Comparison of ENCODE assay signal across 13 mouse cellular contexts in genomic region chr2:72627915-72628314, GRCm38 (mm10).
DNase-seq lines count a peak whose midpoint lies in the region; ATAC-seq and TF ChIP-seq lines count a peak whose summit lies in the region.
"Had no signal": no experiment of that assay in that cellular context is flagged by ENCODE, and none has a peak within 500 bp of the region (broad histone marks: within the 10 kb centered on the region; RNA-seq: fewer than 3 reads in every experiment).

No protein-coding gene starts in this region.

- peak; percentile 36 to 67 for DNase-seq in cerebellum, postnatal 25 days
- no peak for DNase-seq in cerebellum, adult 11-12 months
- peak; percentile 37 for DNase-seq in limb, embryonic 14.5 days (ENCODE audit: low spot score)
- no peak for DNase-seq in limb, embryonic 10.5 days (ENCODE audit: low spot score)
- peak; percentile 49 for DNase-seq in 3T3-L1 (ENCODE audit: low read depth, low spot score)
- DNase-seq in adrenal gland, postnatal 14 days: peak; percentile 30
- DNase-seq in frontal cortex, postnatal 25 days (ENCODE audit: low spot score in 2 of 2): no peak
- no peak for DNase-seq in heart, adult 2 months
- DNase-seq: kidney, adult 11 months; layer of hippocampus, adult 9-11 months; liver, embryonic 13.5 days; thymus, adult 2 months had no signal

- TF ChIP-seq EP300 in heart, adult 2 months (IDR thresholded peaks at IDR 0.05; ENCODE audit: insufficient read depth, low read depth, low read length): no peak

- peaks cover 11% of the 10 kb centered on the region; the same call in 1 of the 2 replicates for H3K4me1 ChIP-seq in limb, embryonic 14.5 days (ENCODE audit: control insufficient read depth, insufficient read depth, low read length)
- H3K4me1 ChIP-seq in limb, embryonic 10.5 days: no peaks in the 10 kb centered on the region
- H3K4me1 ChIP-seq in heart, adult 2 months (ENCODE audit: control insufficient read depth, insufficient read depth, low read length): no peaks in the 10 kb centered on the region
- H3K4me1 ChIP-seq: liver, embryonic 13.5 days had no signal

- no peak overlapping the region for H3K27ac ChIP-seq in limb, embryonic 14.5 days (replicated peaks; ENCODE audit: low read depth, low read length)
- no peak overlapping the region for H3K27ac ChIP-seq in limb, embryonic 10.5 days
- no peak overlapping the region for H3K27ac ChIP-seq in heart, adult 2 months
- H3K27ac ChIP-seq: hindbrain, embryonic 15.5 days; liver, embryonic 13.5 days had no signal

- H3K79me2 ChIP-seq in heart, adult 2 months (replicated peaks; ENCODE audit: control insufficient read depth, insufficient read depth, low read length): no peaks in the 10 kb centered on the region

- TF ChIP-seq POLR2A in limb, embryonic 14.5 days (IDR thresholded peaks at IDR 0.05; ENCODE audit: borderline replicate concordance, extremely low read depth, insufficient read depth, insufficient read length): no peak
- no peak for TF ChIP-seq POLR2A in heart, adult 2 months (IDR thresholded peaks at IDR 0.05; ENCODE audit: insufficient read depth, low read depth, low read length)

- no peaks in the 10 kb centered on the region for H3K36me3 ChIP-seq in limb, embryonic 14.5 days (ENCODE audit: control insufficient read depth, insufficient read depth, low read length)
- no peaks in the 10 kb centered on the region for H3K36me3 ChIP-seq in limb, embryonic 10.5 days
- no peaks in the 10 kb centered on the region for H3K36me3 ChIP-seq in heart, adult 2 months (ENCODE audit: control insufficient read depth, insufficient read depth, low read length)
- H3K36me3 ChIP-seq: hindbrain, embryonic 15.5 days; liver, embryonic 13.5 days had no signal

- no peaks in the 10 kb centered on the region for H3K27me3 ChIP-seq in limb, embryonic 14.5 days (ENCODE audit: control insufficient read depth, insufficient read depth, low read length)
- no peaks in the 10 kb centered on the region for H3K27me3 ChIP-seq in limb, embryonic 10.5 days (ENCODE audit: low read depth, poor library complexity, severe bottlenecking)
- no peaks in the 10 kb centered on the region for H3K27me3 ChIP-seq in heart, adult 2 months (ENCODE audit: control insufficient read depth, insufficient read depth, low read length)
- H3K27me3 ChIP-seq: hindbrain, embryonic 15.5 days; liver, embryonic 13.5 days had no signal

- intact Hi-C loops in heart, adult 2 months (cut with DNase I): no loop called here

- H3K4me2 ChIP-seq in limb, embryonic 14.5 days (replicated peaks; ENCODE audit: low read depth, low read length, severe bottlenecking): no peak overlapping the region
- H3K4me2 ChIP-seq: liver, embryonic 13.5 days had no signal

- H3K9ac ChIP-seq in limb, embryonic 14.5 days (ENCODE audit: low read depth, low read length, severe bottlenecking): no peak overlapping the region
- no peak overlapping the region for H3K9ac ChIP-seq in heart, adult 2 months (ENCODE audit: low read depth, low read length)
- H3K9ac ChIP-seq: hindbrain, embryonic 15.5 days; liver, embryonic 13.5 days had no signal

- TF ChIP-seq CTCF in heart, adult 2 months (IDR thresholded peaks at IDR 0.05): no peak

- no peak overlapping the region for H3K4me3 ChIP-seq in limb, embryonic 14.5 days (replicated peaks; ENCODE audit: low read length)
- H3K4me3 ChIP-seq in limb, embryonic 10.5 days: no peak overlapping the region
- no peak overlapping the region for H3K4me3 ChIP-seq in heart, adult 2 months
- H3K4me3 ChIP-seq: hindbrain, embryonic 15.5 days; liver, embryonic 13.5 days had no signal

- no peak for ATAC-seq in limb, embryonic 14.5 days (ENCODE audit: low FRiP score, low read depth)

- 33% methylated on average over 3 of the region's 3 CpGs for WGBS in limb, embryonic 14.5 days
- WGBS in limb, embryonic 10.5 days: 86% methylated on average over 3 of the region's 3 CpGs
- 46% methylated on average over 3 of the region's 3 CpGs for WGBS in heart, adult 2 months

- H3K9me3 ChIP-seq in limb, embryonic 14.5 days (ENCODE audit: control insufficient read depth, low read length): no peaks in the 10 kb centered on the region
- no peaks in the 10 kb centered on the region for H3K9me3 ChIP-seq in limb, embryonic 10.5 days (replicated peaks)
- H3K9me3 ChIP-seq: hindbrain, embryonic 15.5 days; liver, embryonic 13.5 days had no signal

Comparison
In these comparisons a context has a peak if more than half of its experiments do, and no peak if none do; other contexts are left out.
1. DNase-seq: peak in cerebellum, postnatal 25 days (2 of 2), limb, embryonic 14.5 days (single experiment), 3T3-L1 (single experiment) and adrenal gland, postnatal 14 days (single experiment); none in cerebellum, adult 11-12 months (single experiment), limb, embryonic 10.5 days (single experiment), frontal cortex, postnatal 25 days (0 of 2) and heart, adult 2 months (0 of 2).